ENCODE assay signal across 1 mouse cellular context in the genomic region with DNA sequence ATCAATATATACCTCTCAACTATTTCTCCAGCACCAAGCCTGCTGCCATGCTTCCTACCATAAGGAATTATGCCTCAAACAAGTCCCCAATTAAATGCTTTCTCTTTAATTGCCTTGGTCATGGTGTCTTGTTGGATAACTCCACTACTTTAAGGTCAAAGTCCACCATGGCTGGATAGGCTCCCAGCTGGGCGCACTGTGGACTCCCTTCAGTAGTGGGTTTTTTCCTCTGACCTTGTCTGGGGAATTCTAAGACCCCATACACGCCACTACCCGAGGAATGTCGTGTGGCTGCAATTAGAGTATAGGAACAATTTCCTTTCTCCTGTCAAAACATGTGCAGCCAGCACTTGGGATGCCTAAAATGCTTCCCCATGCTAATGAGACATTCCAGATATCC.
A peak's percentile ranks its signal among the peaks of the same experiment; 100 is the strongest.
TF ChIP-seq lines count a peak whose summit lies in the region.

No protein-coding gene starts in this region.

TF ChIP-seq in CH12.LX, 34 proteins besides CTCF, POLR2A, EP300 and RAD21:
- TF ChIP-seq BHLHE40 (IDR thresholded peaks at IDR 0.05; ENCODE audit: low read depth, low read length) (no peak), POLR2AphosphoS2 (IDR thresholded peaks at IDR 0.05; ENCODE audit: low read depth, low read length) (0 out of 2 replicates have a peak, but pooled peaks have one; percentile 45)
